8 mouse cellular contexts compared by ENCODE assay signal in the genomic region with DNA sequence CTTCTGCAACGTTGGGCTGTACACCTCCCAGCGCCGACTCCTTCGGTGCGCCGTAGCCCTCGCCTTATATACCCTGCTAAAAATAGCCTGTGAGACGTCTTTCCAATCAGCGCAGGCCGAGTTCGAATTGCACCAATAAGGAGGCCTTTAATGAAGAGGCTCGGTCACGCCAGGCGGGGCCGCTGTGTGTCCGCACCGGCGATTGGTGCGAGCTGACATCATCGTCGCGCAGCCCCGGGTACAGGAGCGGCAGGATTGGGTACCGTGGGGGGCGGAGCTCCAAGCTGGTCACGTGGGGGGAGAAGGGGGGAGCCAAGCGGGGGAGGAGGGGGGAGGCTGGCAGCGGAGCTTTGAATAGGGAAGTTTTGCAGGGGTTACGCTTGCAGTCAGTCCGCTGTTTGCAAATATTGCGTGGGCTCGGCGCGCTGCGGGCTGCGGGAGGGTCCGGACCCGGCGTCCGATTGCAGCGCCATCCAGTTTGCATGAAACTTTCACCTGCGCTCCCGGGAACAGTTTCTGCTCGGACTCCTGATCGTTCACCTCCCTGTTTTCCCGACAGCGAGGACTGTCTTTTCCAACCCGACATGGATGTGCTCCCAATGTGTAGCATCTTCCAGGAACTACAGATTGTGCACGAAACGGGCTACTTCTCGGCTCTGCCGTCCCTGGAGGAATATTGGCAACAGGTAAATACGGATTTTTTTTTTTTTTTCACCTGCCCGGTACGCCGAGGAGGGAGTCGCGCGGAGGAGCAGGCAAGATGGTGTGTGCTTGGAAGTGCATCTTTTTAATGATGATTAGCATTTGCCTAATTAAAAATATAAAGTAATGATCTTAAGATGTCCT. TPM values are rescaled to one million over a fixed set of nuclear protein-coding genes. Genes with fewer than 3 reads are reported as not detected.
A peak's percentile ranks its signal among the peaks of the same experiment; 100 is the strongest.
DNase-seq lines count a peak whose midpoint lies in the region; ATAC-seq lines count a peak whose summit lies in the region.

Gene Klf6 (plus strand): TSS at position 326 of the 846 bp plus-strand sequence.

- peak; percentile 99 for ATAC-seq in hindbrain, embryonic 12.5 days (ENCODE audit: low FRiP score)

- H3K9me3 ChIP-seq in hindbrain, embryonic 12.5 days (replicated peaks) = no peaks in the 10 kb centered on the region

- H3K4me3 ChIP-seq in hindbrain, embryonic 12.5 days = peak within 1 kb of the TSS; percentile 61

- H3K27me3 ChIP-seq in hindbrain, embryonic 12.5 days = no peaks in the 10 kb centered on the region

- peak within 1 kb of the TSS; percentile 86 for H3K9ac ChIP-seq in hindbrain, embryonic 12.5 days

- under 1% methylated on average over 58 of the region's 60 CpGs for WGBS in hindbrain, embryonic 12.5 days

- H3K4me1 ChIP-seq in hindbrain, embryonic 12.5 days = peaks cover 16% of the 10 kb centered on the region

- peak within 1 kb of the TSS; percentile 62 for H3K4me2 ChIP-seq in hindbrain, embryonic 12.5 days (replicated peaks)

- DNase-seq in NIH3T3 (ENCODE audit: low read depth) = peak; percentile 98
- peak; percentile 99 to 100 for DNase-seq in cerebellum, postnatal 10 days
- DNase-seq in frontal cortex, postnatal 10 days (ENCODE audit: low spot score in 2 of 2) = peak; percentile 99 to 100
- peak; percentile 100 for DNase-seq in layer of hippocampus, postnatal 14 days (ENCODE audit: low spot score in 2 of 2)
- DNase-seq in lung, postnatal 14 days = peak; percentile 99
- peak; percentile 99 for DNase-seq in retina, adult 2 months (ENCODE audit: low read depth, low spot score)
- peak; percentile 98 to 99 for DNase-seq in thymus, postnatal 36 days

- peaks cover 15% of the 10 kb centered on the region for H3K36me3 ChIP-seq in hindbrain, embryonic 12.5 days

- H3K27ac ChIP-seq in hindbrain, embryonic 12.5 days = peak within 1 kb of the TSS; percentile 100

RNA-seq across cellular contexts. Expression of gene Klf6, which starts in this region (rescaled TPM):
- 92.0 and 94.7 TPM in 2 replicates for polyA plus RNA-seq in hindbrain, embryonic 12.5 days (2016; fragmentation: Nextera tagmentation; extraction: Ambion mirVana)
- 10 to 100 TPM; 29.9 to 38.2 TPM for total RNA-seq in layer of hippocampus, postnatal 14 days (2021)

Comparison
In these comparisons a context has a peak if more than half of its experiments do, and no peak if none do; other contexts are left out.
1. Peak in every context shown above with its lines: DNase-seq, ATAC-seq, H3K4me3 ChIP-seq and H3K27ac ChIP-seq.